Mouse (Mus musculus) kidney, adult 2 months (tissue): ENCODE data around the gene Gcm2. TPM values are rescaled to one million over a fixed set of nuclear protein-coding genes. Genes with fewer than 3 reads are reported as not detected.
A peak's percentile ranks its signal among the peaks of the same experiment; 100 is the strongest.

Experiments
- DNase-seq: peaks from one replicate; pipeline ENCODE4 v3.0.0; 2021
- H3K27ac ChIP-seq: fragments of 200-500 bp; 2 replicates; pipeline ENCODE4 v1.5.1; 2012; ENCODE audit warnings: low read depth, low read length, control low read depth, inconsistent platforms; ENCODE audit not compliant: insufficient read depth
- H3K27me3 ChIP-seq: fragments of 200-500 bp; replicated peaks from 2 replicates; pipeline ENCODE4 v1.6.1; 2012; ENCODE audit warnings: mild to moderate bottlenecking, moderate library complexity, low read length, inconsistent platforms; ENCODE audit not compliant: control insufficient read depth, insufficient read depth
- H3K36me3 ChIP-seq: fragments of 200-500 bp; 2 replicates; pipeline ENCODE4 v1.6.1; 2012; ENCODE audit warnings: mild to moderate bottlenecking, moderate library complexity, low read length, inconsistent platforms; ENCODE audit not compliant: control insufficient read depth, insufficient read depth
- H3K4me1 ChIP-seq: fragments of 200-500 bp; 2 replicates; pipeline ENCODE4 v1.6.1; 2011; ENCODE audit warnings: low read length; ENCODE audit not compliant: control insufficient read depth, insufficient read depth
- H3K4me3 ChIP-seq: fragments of 200-500 bp; 2 replicates; pipeline ENCODE4 v1.5.1; 2011; ENCODE audit warnings: mild to moderate bottlenecking, low read depth, low read length, control low read depth; ENCODE audit not compliant: insufficient read depth
- CTCF ChIP-seq: fragments of 200-500 bp; conservative IDR thresholded peaks from 2 replicates; pipeline ENCODE4 v1.5.1; 2011; ENCODE audit warnings: low read depth, mild to moderate bottlenecking, control low read depth, low read length, moderate library complexity, mixed read lengths; ENCODE audit not compliant: insufficient read depth, insufficient read length
- POLR2A ChIP-seq: fragments of 200-500 bp; IDR thresholded peaks from one replicate; pipeline ENCODE4 v1.6.1; 2011; ENCODE audit warnings: low read depth, low read length, control low read depth
- WGBS: fragments of 180-500 bp; shearing (Covaris S2); methylation state at CpG from one replicate; pipeline ENCODE4 v1.1.7; 2018; 5-methylcytosine and 5-hydroxymethylcytosine counted together
- polyA plus RNA-seq: library from polyadenylated mRNA; depleted of rRNA; stranded (reverse); fragments of >200 nt; gene quantifications from 2 replicates; pipeline ENCODE4 v1.2.3, GENCODE M21; 2012; rRNA removed

The Gcm2 gene
- polyA plus RNA-seq, 1 experiment: not detected

GRCm38 (mm10) chr13:41079859-41080258, 31.0 kb downstream of the Gcm2 start:
- no peak for DNase-seq
- WGBS: 56% methylated on average over 5 of the region's 5 CpGs

GRCm38 (mm10) chr13:41079421-41079780, 31.4 kb downstream of the Gcm2 start, which contains the start of gene Mak:
Gene Mak, minus strand, starts transcription at chr13:41079706.
- no peaks in the 10 kb centered on the region for H3K36me3 ChIP-seq
- no peak within 1 kb of the TSS for H3K27ac ChIP-seq
- TF ChIP-seq POLR2A: no peak
- no peak for TF ChIP-seq CTCF
- H3K4me1 ChIP-seq: no peaks in the 10 kb centered on the region
- H3K4me3 ChIP-seq: peak within 1 kb of the TSS; percentile 29; the same call in 1 of the 2 replicates
- H3K27me3 ChIP-seq: no peaks in the 10 kb centered on the region
- DNase-seq: peak; percentile 80
- WGBS: 2% methylated on average over 35 of the region's 40 CpGs

More at GRCm38 (mm10) chr13:41079859-41080258, 31.0 kb downstream of the Gcm2 start:
- no peak overlapping the region for H3K27ac ChIP-seq
- H3K27me3 ChIP-seq: no peaks in the 10 kb centered on the region
- no peak overlapping the region for H3K4me3 ChIP-seq
- no peaks in the 10 kb centered on the region for H3K36me3 ChIP-seq
- TF ChIP-seq CTCF (no peak), POLR2A (no peak)
- H3K4me1 ChIP-seq: no peaks in the 10 kb centered on the region

- no peaks in the 10 kb centered on the region for H3K36me3 ChIP-seq
- TF ChIP-seq POLR2A (no peak), CTCF (no peak)
- no peak overlapping the region for H3K4me3 ChIP-seq
- no peak overlapping the region for H3K27ac ChIP-seq
- WGBS: 12% methylated on average over 24 of the region's 24 CpGs
- DNase-seq: no peak
- H3K4me1 ChIP-seq: no peaks in the 10 kb centered on the region
- H3K27me3 ChIP-seq: no peaks in the 10 kb centered on the region
These were observed 32.0 kb downstream of the Gcm2 start for GRCm38 (mm10) chr13:41078690-41079420.

GRCm38 (mm10) chr13:41077921-41078320, 32.9 kb downstream of the Gcm2 start:
- TF ChIP-seq CTCF (no peak), POLR2A (no peak)
- 77% methylated on average over 9 of the region's 9 CpGs for WGBS
- no peak for DNase-seq
- H3K4me1 ChIP-seq: no peaks in the 10 kb centered on the region
- no peak overlapping the region for H3K27ac ChIP-seq
- no peaks in the 10 kb centered on the region for H3K27me3 ChIP-seq
- H3K36me3 ChIP-seq: no peaks in the 10 kb centered on the region
- no peak overlapping the region for H3K4me3 ChIP-seq

GRCm38 (mm10) chr13:41073819-41074218, 37.0 kb downstream of the Gcm2 start:
- Histone ChIP-seq H3K27me3 (no peaks in the 10 kb centered on the region), H3K36me3 (no peaks in the 10 kb centered on the region), H3K4me1 (no peaks in the 10 kb centered on the region), H3K27ac (no peak overlapping the region), H3K4me3 (no peak overlapping the region)
- 83% methylated on average over 5 of the region's 5 CpGs for WGBS
- DNase-seq: no peak
- TF ChIP-seq POLR2A (no peak), CTCF (no peak)

GRCm38 (mm10) chr13:41071617-41072016, 39.2 kb downstream of the Gcm2 start:
- TF ChIP-seq CTCF (no peak), POLR2A (no peak)
- no peak for DNase-seq
- 91% methylated on average over 11 of the region's 11 CpGs for WGBS

GRCm38 (mm10) chr13:41067618-41068017, 43.2 kb downstream of the Gcm2 start:
- TF ChIP-seq POLR2A: no peak
- TF ChIP-seq CTCF: no peak
- WGBS: 94% methylated on average over 4 of the region's 4 CpGs
- no peak for DNase-seq
- Histone ChIP-seq H3K27ac (no peak overlapping the region), H3K4me3 (no peak overlapping the region), H3K27me3 (no peaks in the 10 kb centered on the region), H3K4me1 (no peaks in the 10 kb centered on the region), H3K36me3 (no peaks in the 10 kb centered on the region)

More at GRCm38 (mm10) chr13:41071617-41072016, 39.2 kb downstream of the Gcm2 start:
- H3K4me3 ChIP-seq: no peak overlapping the region
- H3K4me1 ChIP-seq: no peaks in the 10 kb centered on the region
- H3K27ac ChIP-seq: no peak overlapping the region
- H3K36me3 ChIP-seq: no peaks in the 10 kb centered on the region
- no peaks in the 10 kb centered on the region for H3K27me3 ChIP-seq

GRCm38 (mm10) chr13:41051965-41052364, 58.9 kb downstream of the Gcm2 start:
- 74% methylated on average over 5 of the region's 5 CpGs for WGBS
- Histone ChIP-seq H3K36me3 (no peaks in the 10 kb centered on the region), H3K27me3 (no peaks in the 10 kb centered on the region), H3K4me1 (no peaks in the 10 kb centered on the region), H3K4me3 (no peak overlapping the region), H3K27ac (no peak overlapping the region)
- TF ChIP-seq CTCF (no peak), POLR2A (no peak)
- no peak for DNase-seq

Other genes with a start within 250 kb of the Gcm2 start
- gene Pak1ip1, start 110.0 kb downstream of the Gcm2 start, polyA plus RNA-seq: 32.0 and 33.9 TPM in 2 replicates
- 132 and 175 TPM in 2 replicates for gene Tmem14c, start 94.7 kb downstream of the Gcm2 start, polyA plus RNA-seq
- gene Mak, start 31.3 kb downstream of the Gcm2 start, polyA plus RNA-seq: 0.03 TPM in 1 of 2 replicates, not detected in the other
- not detected in 2 replicates for gene Sycp2l, start 3.3 kb upstream of the Gcm2 start, polyA plus RNA-seq
- gene Elovl2, start 109.4 kb upstream of the Gcm2 start, polyA plus RNA-seq: 31.7 and 34.6 TPM in 2 replicates
- 3.0 and 3.7 TPM in 2 replicates for gene Smim13, start 138.8 kb upstream of the Gcm2 start, polyA plus RNA-seq
- not detected in 2 replicates for gene Gm17364, start 162.9 kb upstream of the Gcm2 start, polyA plus RNA-seq